Mouse (Mus musculus): ENCODE measurements around the gene Slc39a9. TPM values are rescaled to one million over a fixed set of nuclear protein-coding genes. Genes with fewer than 3 reads are reported as not detected.

Gene Slc39a9
- polyA plus RNA-seq, 1 experiment from 2014 or later = 10.7 TPM

GRCm38 (mm10) chr12:80598756-80599155 is 44.9 kb upstream of the Slc39a9 start:
- peak; percentile 40; the same call in 1 of the 2 replicates for ATAC-seq
- Histone ChIP-seq H3K27ac (ENCODE audit: low read depth) (peak overlapping the region; percentile 29; the same call in 1 of the 2 replicates), H3K36me3 (replicated peaks; ENCODE audit: insufficient read depth, low read length) (no peaks in the 10 kb centered on the region), H3K4me2 (ENCODE audit: low read depth, low read length) (no peak overlapping the region), H3K4me3 (ENCODE audit: low read depth, low read length) (no peak overlapping the region), H3K9ac (replicated peaks) (no peak overlapping the region), H3K27me3 (ENCODE audit: insufficient read depth, low read length) (no peaks in the 10 kb centered on the region), H3K9me3 (ENCODE audit: low read length) (no peaks in the 10 kb centered on the region), H3K4me1 (ENCODE audit: insufficient read depth) (peaks cover 15% of the 10 kb centered on the region)
- no peak for TF ChIP-seq EP300 (IDR thresholded peaks at IDR 0.05; ENCODE audit: low read depth)
- 0 out of 2 replicates have a peak, but pooled peaks have one; percentile 13 for TF ChIP-seq CTCF (IDR thresholded peaks at IDR 0.05; ENCODE audit: low read depth)
- 61% methylated on average over 6 of the region's 6 CpGs for WGBS (ENCODE audit: insufficient replicate concordance)
- peak; percentile 31 for DNase-seq

GRCm38 (mm10) chr12:80601597-80602269 is 42.0 kb upstream of the Slc39a9 start:
- Histone ChIP-seq H3K4me3 (ENCODE audit: low read depth, low read length) (no peak overlapping the region), H3K4me2 (ENCODE audit: low read depth, low read length) (no peak overlapping the region), H3K4me1 (ENCODE audit: insufficient read depth) (peaks cover 22% of the 10 kb centered on the region), H3K9ac (replicated peaks) (no peak overlapping the region), H3K36me3 (replicated peaks; ENCODE audit: insufficient read depth, low read length) (no peaks in the 10 kb centered on the region), H3K27me3 (ENCODE audit: insufficient read depth, low read length) (no peaks in the 10 kb centered on the region), H3K27ac (ENCODE audit: low read depth) (no peak overlapping the region), H3K9me3 (ENCODE audit: low read length) (no peaks in the 10 kb centered on the region)
- TF ChIP-seq CTCF (IDR thresholded peaks at IDR 0.05; ENCODE audit: low read depth) = no peak
- TF ChIP-seq EP300 (IDR thresholded peaks at IDR 0.05; ENCODE audit: low read depth) = no peak
- no peak for ATAC-seq
- 78% methylated on average over 9 of the region's 9 CpGs for WGBS (ENCODE audit: insufficient replicate concordance)
- no peak for DNase-seq

- no peak overlapping the region for H3K4me2 ChIP-seq (ENCODE audit: low read depth, low read length)
- H3K36me3 ChIP-seq (replicated peaks; ENCODE audit: insufficient read depth, low read length) = no peaks in the 10 kb centered on the region
- no peaks in the 10 kb centered on the region for H3K27me3 ChIP-seq (ENCODE audit: insufficient read depth, low read length)
- WGBS (ENCODE audit: insufficient replicate concordance) = 77% methylated on average over 5 of the region's 5 CpGs
- no peak overlapping the region for H3K4me3 ChIP-seq (ENCODE audit: low read depth, low read length)
- no peak overlapping the region for H3K27ac ChIP-seq (ENCODE audit: low read depth)
- TF ChIP-seq EP300 (IDR thresholded peaks at IDR 0.05; ENCODE audit: low read depth) (no peak), CTCF (IDR thresholded peaks at IDR 0.05; ENCODE audit: low read depth) (no peak)
- no peaks in the 10 kb centered on the region for H3K9me3 ChIP-seq (ENCODE audit: low read length)
- H3K9ac ChIP-seq (replicated peaks) = no peak overlapping the region
- DNase-seq (no peak), ATAC-seq (no peak)
- peaks cover 22% of the 10 kb centered on the region for H3K4me1 ChIP-seq (ENCODE audit: insufficient read depth)
Observed at GRCm38 (mm10) chr12:80602432-80602831, 41.3 kb upstream of the Slc39a9 start.

GRCm38 (mm10) chr12:80603566-80603965 is 40.1 kb upstream of the Slc39a9 start:
- ATAC-seq = peak; percentile 60; the same call in 1 of the 2 replicates
- Histone ChIP-seq H3K36me3 (replicated peaks; ENCODE audit: insufficient read depth, low read length) (no peaks in the 10 kb centered on the region), H3K27me3 (ENCODE audit: insufficient read depth, low read length) (no peaks in the 10 kb centered on the region), H3K4me1 (ENCODE audit: insufficient read depth) (peaks cover 20% of the 10 kb centered on the region), H3K4me2 (ENCODE audit: low read depth, low read length) (no peak overlapping the region), H3K4me3 (ENCODE audit: low read depth, low read length) (no peak overlapping the region), H3K9me3 (ENCODE audit: low read length) (no peaks in the 10 kb centered on the region), H3K27ac (ENCODE audit: low read depth) (peak overlapping the region; percentile 44; the same call in 1 of the 2 replicates), H3K9ac (replicated peaks) (no peak overlapping the region)
- peak; percentile 66 for DNase-seq
- TF ChIP-seq EP300 (IDR thresholded peaks at IDR 0.05; ENCODE audit: low read depth) (no peak), CTCF (IDR thresholded peaks at IDR 0.05; ENCODE audit: low read depth) (no peak)
- WGBS (ENCODE audit: insufficient replicate concordance) = 7% methylated on average over 4 of the region's 4 CpGs

- no peaks in the 10 kb centered on the region for H3K9me3 ChIP-seq (ENCODE audit: low read length)
- H3K4me3 ChIP-seq (ENCODE audit: low read depth, low read length) = no peak overlapping the region
- TF ChIP-seq CTCF (IDR thresholded peaks at IDR 0.05; ENCODE audit: low read depth) (no peak), EP300 (IDR thresholded peaks at IDR 0.05; ENCODE audit: low read depth) (no peak)
- peaks cover 17% of the 10 kb centered on the region for H3K4me1 ChIP-seq (ENCODE audit: insufficient read depth)
- ATAC-seq (no peak), DNase-seq (no peak)
- H3K9ac ChIP-seq (replicated peaks) = no peak overlapping the region
- H3K27me3 ChIP-seq (ENCODE audit: insufficient read depth, low read length) = no peaks in the 10 kb centered on the region
- no peak overlapping the region for H3K27ac ChIP-seq (ENCODE audit: low read depth)
- no peak overlapping the region for H3K4me2 ChIP-seq (ENCODE audit: low read depth, low read length)
- WGBS (ENCODE audit: insufficient replicate concordance) = 78% methylated on average over 2 of the region's 2 CpGs
- H3K36me3 ChIP-seq (replicated peaks; ENCODE audit: insufficient read depth, low read length) = no peaks in the 10 kb centered on the region
Observed at GRCm38 (mm10) chr12:80604218-80604617, 39.5 kb upstream of the Slc39a9 start.

- H3K4me1 ChIP-seq (ENCODE audit: insufficient read depth) = peaks cover 8% of the 10 kb centered on the region; the same call in 1 of the 2 replicates
- DNase-seq = no peak
- no peak overlapping the region for H3K4me3 ChIP-seq (ENCODE audit: low read depth, low read length)
- no peaks in the 10 kb centered on the region for H3K9me3 ChIP-seq (ENCODE audit: low read length)
- WGBS (ENCODE audit: insufficient replicate concordance) = 62% methylated on average over 1 of the region's 1 CpGs
- no peak overlapping the region for H3K27ac ChIP-seq (ENCODE audit: low read depth)
- no peaks in the 10 kb centered on the region for H3K27me3 ChIP-seq (ENCODE audit: insufficient read depth, low read length)
- H3K4me2 ChIP-seq (ENCODE audit: low read depth, low read length) = no peak overlapping the region
- H3K9ac ChIP-seq (replicated peaks) = no peak overlapping the region
- ATAC-seq = no peak
- TF ChIP-seq EP300 (IDR thresholded peaks at IDR 0.05; ENCODE audit: low read depth) = no peak
- TF ChIP-seq CTCF (IDR thresholded peaks at IDR 0.05; ENCODE audit: low read depth) = no peak
- no peaks in the 10 kb centered on the region for H3K36me3 ChIP-seq (replicated peaks; ENCODE audit: insufficient read depth, low read length)
Observed at GRCm38 (mm10) chr12:80608576-80608975, 35.1 kb upstream of the Slc39a9 start.
